Mouse (Mus musculus) liver, embryonic 12.5 days (tissue): ENCODE data around the gene Krt18. TPM values are rescaled to one million over a fixed set of nuclear protein-coding genes. Genes with fewer than 3 reads are reported as not detected.
"Not testable (repeated sequence)": the region's sequence is repeated elsewhere in the genome, so short reads cannot be mapped to it uniquely, and the experiment has no call there.

Experiments used
- ATAC-seq: fragments of 200-750 bp; cut with Nextera tagmentation; 2 replicates; pipeline ENCODE4 v1.8.0; 2017; ENCODE audit warnings: moderate number of reproducible peaks, mild to moderate bottlenecking, moderate library complexity
- H3K27ac ChIP-seq: fragments of 300-500 bp; sonication (generic); 2 replicates; pipeline ENCODE4 v1.5.1; 2016; ENCODE audit warnings: mild to moderate bottlenecking
- H3K27me3 ChIP-seq: fragments of 300-500 bp; sonication (generic); replicated peaks from 2 replicates; pipeline ENCODE4 v1.6.1; 2016; ENCODE audit warnings: mild to moderate bottlenecking, moderate library complexity
- H3K36me3 ChIP-seq: fragments of 300-500 bp; sonication (generic); 2 replicates; pipeline ENCODE4 v1.6.1; 2016; ENCODE audit warnings: mild to moderate bottlenecking, moderate library complexity
- H3K4me1 ChIP-seq: fragments of 300-500 bp; sonication (generic); 2 replicates; pipeline ENCODE4 v1.6.1; 2016
- H3K4me2 ChIP-seq: fragments of 300-500 bp; sonication (generic); 2 replicates; pipeline ENCODE4 v1.6.1; 2016; ENCODE audit warnings: mild to moderate bottlenecking, moderate library complexity
- H3K4me3 ChIP-seq: fragments of 300-500 bp; sonication (generic); 2 replicates; pipeline ENCODE4 v1.5.1; 2016; ENCODE audit warnings: mild to moderate bottlenecking, moderate library complexity
- H3K9ac ChIP-seq: fragments of 300-500 bp; sonication (generic); 2 replicates; pipeline ENCODE4 v1.6.1; 2016; ENCODE audit warnings: mild to moderate bottlenecking, moderate library complexity
- H3K9me3 ChIP-seq: fragments of 300-500 bp; sonication (generic); replicated peaks from 2 replicates; pipeline ENCODE4 v1.6.1; 2016; ENCODE audit warnings: mild to moderate bottlenecking, moderate library complexity
- WGBS: fragments of 180-500 bp; shearing (Covaris S2); methylation state at CpG from one replicate; pipeline ENCODE4 v1.1.7; 2016; ENCODE audit not compliant: insufficient replicate concordance; 5-methylcytosine and 5-hydroxymethylcytosine counted together
- polyA plus RNA-seq: library from polyadenylated mRNA; unstranded; fragments of >200 nt; fragmentation: Nextera tagmentation; extraction: Ambion mirVana; gene quantifications from 2 replicates; pipeline ENCODE4 v1.2.1, GENCODE M21; 2016

The Krt18 gene
- polyA plus RNA-seq: 72.7 and 77.6 TPM in 2 replicates

GRCm38 (mm10) chr15:102028040-102028439 is at the start of gene Krt18:
Gene Krt18 (plus strand): TSS chr15:102028180.
- Histone ChIP-seq H3K36me3 (peaks cover 14% of the 10 kb centered on the region; the same call in 1 of the 2 replicates), H3K4me2 (peak within 1 kb of the TSS; percentile 72), H3K9me3 (no peaks in the 10 kb centered on the region), H3K27me3 (peaks cover 56% of the 10 kb centered on the region), H3K27ac (peak within 1 kb of the TSS; percentile 67), H3K4me1 (peaks cover 29% of the 10 kb centered on the region), H3K9ac (peak within 1 kb of the TSS; percentile 52), H3K4me3 (peak within 1 kb of the TSS; percentile 52)
- WGBS: 2% methylated on average over 28 of the region's 28 CpGs
- peak; percentile 30; the same call in 1 of the 2 replicates for ATAC-seq

GRCm38 (mm10) chr15:101980849-101981248 is 47.1 kb upstream of the Krt18 start:
- Histone ChIP-seq H3K4me1 (peaks cover 50% of the 10 kb centered on the region), H3K4me3 (no peak overlapping the region), H3K9ac (no peak overlapping the region), H3K27me3 (no peaks in the 10 kb centered on the region), H3K4me2 (no peak overlapping the region), H3K36me3 (no peaks in the 10 kb centered on the region), H3K9me3 (no peaks in the 10 kb centered on the region), H3K27ac (no peak overlapping the region)
- 59% methylated on average over 6 of the region's 6 CpGs for whole genome bisulfite sequencing
- ATAC-seq: no peak

GRCm38 (mm10) chr15:101983315-101983948 is 44.5 kb upstream of the Krt18 start:
- H3K27me3 ChIP-seq: no peaks in the 10 kb centered on the region
- no peak overlapping the region for H3K9ac ChIP-seq
- peak overlapping the region; percentile 28; the same call in 1 of the 2 replicates for H3K4me3 ChIP-seq
- H3K9me3 ChIP-seq: no peaks in the 10 kb centered on the region
- WGBS: 69% methylated on average over 13 of the region's 13 CpGs
- H3K27ac ChIP-seq: peak overlapping the region; percentile 47; the same call in 1 of the 2 replicates
- peaks cover 25% of the 10 kb centered on the region for H3K4me1 ChIP-seq
- peak overlapping the region; percentile 57 for H3K4me2 ChIP-seq
- no peak for ATAC-seq
- no peaks in the 10 kb centered on the region for H3K36me3 ChIP-seq

GRCm38 (mm10) chr15:101983949-101984601 is 43.9 kb upstream of the Krt18 start:
- peak overlapping the region; percentile 47 for H3K27ac ChIP-seq
- WGBS: 2% methylated on average over 15 of the region's 15 CpGs

GRCm38 (mm10) chr15:101984746-101985145 is 43.2 kb upstream of the Krt18 start:
- Histone ChIP-seq H3K27me3 (no peaks in the 10 kb centered on the region), H3K4me3 (no peak overlapping the region), H3K4me2 (peak overlapping the region; percentile 57), H3K9ac (no peak overlapping the region), H3K4me1 (peaks cover 18% of the 10 kb centered on the region), H3K27ac (no peak overlapping the region), H3K9me3 (no peaks in the 10 kb centered on the region), H3K36me3 (no peaks in the 10 kb centered on the region)
- ATAC-seq: no peak
- 10% methylated on average over 6 of the region's 6 CpGs for WGBS

More at GRCm38 (mm10) chr15:101983949-101984601, 43.9 kb upstream of the Krt18 start:
- Histone ChIP-seq H3K36me3 (no peaks in the 10 kb centered on the region), H3K27me3 (no peaks in the 10 kb centered on the region), H3K9ac (no peak overlapping the region), H3K4me3 (peak overlapping the region; percentile 28), H3K9me3 (no peaks in the 10 kb centered on the region), H3K4me2 (peak overlapping the region; percentile 57), H3K4me1 (peaks cover 19% of the 10 kb centered on the region)
- ATAC-seq: peak; percentile 87

GRCm38 (mm10) chr15:101988119-101988518 is 39.9 kb upstream of the Krt18 start:
- no peaks in the 10 kb centered on the region for H3K9me3 ChIP-seq

GRCm38 (mm10) chr15:101988714-101989113 is 39.3 kb upstream of the Krt18 start:
- Histone ChIP-seq H3K9me3 (no peaks in the 10 kb centered on the region), H3K27ac (no peak overlapping the region), H3K4me1 (peaks cover 12% of the 10 kb centered on the region), H3K9ac (no peak overlapping the region), H3K4me2 (no peak overlapping the region), H3K36me3 (no peaks in the 10 kb centered on the region), H3K27me3 (no peaks in the 10 kb centered on the region), H3K4me3 (no peak overlapping the region)
- ATAC-seq: no peak
- 52% methylated on average over 8 of the region's 8 CpGs for WGBS

More at GRCm38 (mm10) chr15:101988119-101988518, 39.9 kb upstream of the Krt18 start:
- Histone ChIP-seq H3K36me3 (no peaks in the 10 kb centered on the region), H3K4me2 (no peak overlapping the region), H3K4me3 (no peak overlapping the region), H3K9ac (no peak overlapping the region), H3K4me1 (peaks cover 18% of the 10 kb centered on the region), H3K27me3 (no peaks in the 10 kb centered on the region), H3K27ac (no peak overlapping the region)
- no peak for ATAC-seq
- WGBS: under 1% methylated on average over 10 of the region's 10 CpGs

GRCm38 (mm10) chr15:101990946-101991345 is 37.0 kb upstream of the Krt18 start:
- Histone ChIP-seq H3K27me3 (no peaks in the 10 kb centered on the region), H3K9me3 (no peaks in the 10 kb centered on the region), H3K36me3 (peaks cover 6% of the 10 kb centered on the region; the same call in 1 of the 2 replicates), H3K4me1 (peaks cover 17% of the 10 kb centered on the region), H3K4me3 (no peak overlapping the region), H3K9ac (no peak overlapping the region), H3K27ac (no peak overlapping the region), H3K4me2 (no peak overlapping the region)
- WGBS: 70% methylated on average over 6 of the region's 6 CpGs
- ATAC-seq: no peak

- no peaks in the 10 kb centered on the region for H3K9me3 ChIP-seq
- no peak for ATAC-seq
- H3K4me1 ChIP-seq: peaks cover 17% of the 10 kb centered on the region
- H3K9ac ChIP-seq: no peak overlapping the region
- WGBS: 53% methylated on average over 6 of the region's 6 CpGs
- H3K27ac ChIP-seq: no peak overlapping the region
- H3K36me3 ChIP-seq: peaks cover 6% of the 10 kb centered on the region; the same call in 1 of the 2 replicates
- H3K27me3 ChIP-seq: peaks cover 4% of the 10 kb centered on the region; the same call in 1 of the 2 replicates
- H3K4me3 ChIP-seq: no peak overlapping the region
- H3K4me2 ChIP-seq: no peak overlapping the region
Measured at GRCm38 (mm10) chr15:101994365-101994764, 33.6 kb upstream of the Krt18 start.

- Histone ChIP-seq H3K27me3 (peaks cover 6% of the 10 kb centered on the region; the same call in 1 of the 2 replicates), H3K4me3 (no peak overlapping the region), H3K4me2 (no peak overlapping the region), H3K9ac (no peak overlapping the region), H3K36me3 (peaks cover 6% of the 10 kb centered on the region; the same call in 1 of the 2 replicates), H3K9me3 (no peaks in the 10 kb centered on the region), H3K27ac (no peak overlapping the region), H3K4me1 (peaks cover 17% of the 10 kb centered on the region)
- ATAC-seq: 0 out of 2 replicates have a peak, but pooled peaks have one; percentile 43
- 54% methylated on average over 4 of the region's 4 CpGs for WGBS
Measured at GRCm38 (mm10) chr15:101995484-101996236, 32.3 kb upstream of the Krt18 start.

GRCm38 (mm10) chr15:101996450-101997078 is 31.4 kb upstream of the Krt18 start:
- Histone ChIP-seq H3K4me1 (peaks cover 17% of the 10 kb centered on the region), H3K27me3 (peaks cover 14% of the 10 kb centered on the region; the same call in 1 of the 2 replicates)
- not testable (repeated sequence) for H3K27ac ChIP-seq, H3K4me2 ChIP-seq, H3K36me3 ChIP-seq, H3K9me3 ChIP-seq, ATAC-seq, H3K4me3 ChIP-seq, H3K9ac ChIP-seq
- 80% methylated on average over 11 of the region's 11 CpGs for WGBS
